Mouse (Mus musculus): ENCODE data around the gene Lmo2. TPM values are rescaled to one million over a fixed set of nuclear protein-coding genes. Genes with fewer than 3 reads are reported as not detected.

Lmo2 gene
- polyA plus RNA-seq, 1 experiment: not detected

DNA sequence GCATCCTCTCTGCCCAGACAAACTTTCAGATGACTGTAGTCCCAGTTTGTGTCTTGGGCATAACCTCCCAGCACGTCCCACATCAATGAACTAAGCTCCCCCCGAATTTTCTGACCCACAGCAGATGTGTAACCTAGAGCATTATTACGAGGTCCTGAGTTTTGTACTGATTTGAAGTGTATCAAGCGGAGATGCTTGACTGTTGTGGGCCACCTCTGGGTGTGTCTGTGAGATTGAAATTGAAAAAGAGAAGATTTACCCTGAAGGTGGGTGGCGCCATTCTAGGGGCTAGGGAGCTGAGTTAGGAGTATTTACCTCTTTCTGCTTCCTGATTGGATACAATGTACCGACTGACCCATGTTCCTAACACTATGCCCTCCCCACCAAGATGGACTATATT is 31.9 kb downstream of the Lmo2 start:
- Histone ChIP-seq H3K9me3 (replicated peaks; ENCODE audit: control insufficient read depth, insufficient read depth, low read length, poor library complexity, severe bottlenecking) (no peaks in the 10 kb centered on the region), H3K4me1 (ENCODE audit: control insufficient read depth, insufficient read depth, low read length) (peaks cover 2% of the 10 kb centered on the region), H3K27ac (ENCODE audit: insufficient read depth, low read length) (no peak overlapping the region), H3K9ac (ENCODE audit: low read depth, poor library complexity, severe bottlenecking) (no peak overlapping the region), H3K36me3 (ENCODE audit: control insufficient read depth, insufficient read depth, low read length, poor library complexity, severe bottlenecking) (no peaks in the 10 kb centered on the region), H3K27me3 (ENCODE audit: control insufficient read depth, insufficient read depth, low read length, poor library complexity, severe bottlenecking) (no peaks in the 10 kb centered on the region), H3K4me3 (ENCODE audit: low read depth, low read length) (no peak overlapping the region)
- TF ChIP-seq CTCF (IDR thresholded peaks at IDR 0.05; ENCODE audit: low read depth, low read length) (no peak), EP300 (IDR thresholded peaks at IDR 0.05; ENCODE audit: insufficient read depth, low read depth, low read length) (no peak), POLR2A (IDR thresholded peaks at IDR 0.05; ENCODE audit: insufficient read depth, low read length) (no peak)

DNA sequence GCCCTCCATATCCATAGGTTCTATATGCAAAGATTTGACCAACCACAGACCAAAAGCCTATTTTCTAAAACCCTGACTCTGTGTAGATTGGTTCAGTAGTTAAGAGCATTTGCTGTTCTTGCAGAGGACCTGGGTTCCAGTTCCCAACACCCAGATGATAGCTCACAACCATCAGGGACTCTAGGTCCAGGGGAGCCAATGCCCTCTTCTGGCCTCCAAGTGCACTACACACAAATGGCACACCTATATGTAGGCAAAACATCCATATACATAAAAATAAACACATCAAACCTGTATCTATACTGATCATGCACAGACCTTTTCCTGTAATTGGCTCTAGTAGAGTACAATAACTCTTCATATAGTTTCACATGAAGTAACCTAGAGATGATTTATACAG is 33.5 kb downstream of the Lmo2 start:
- Histone ChIP-seq H3K4me3 (ENCODE audit: low read depth, low read length) (no peak overlapping the region), H3K4me1 (ENCODE audit: control insufficient read depth, insufficient read depth, low read length) (peaks cover 2% of the 10 kb centered on the region), H3K9ac (ENCODE audit: low read depth, poor library complexity, severe bottlenecking) (no peak overlapping the region), H3K27me3 (ENCODE audit: control insufficient read depth, insufficient read depth, low read length, poor library complexity, severe bottlenecking) (no peaks in the 10 kb centered on the region), H3K27ac (ENCODE audit: insufficient read depth, low read length) (no peak overlapping the region), H3K36me3 (ENCODE audit: control insufficient read depth, insufficient read depth, low read length, poor library complexity, severe bottlenecking) (no peaks in the 10 kb centered on the region), H3K9me3 (replicated peaks; ENCODE audit: control insufficient read depth, insufficient read depth, low read length, poor library complexity, severe bottlenecking) (no peaks in the 10 kb centered on the region)
- TF ChIP-seq POLR2A (IDR thresholded peaks at IDR 0.05; ENCODE audit: insufficient read depth, low read length) (no peak), CTCF (IDR thresholded peaks at IDR 0.05; ENCODE audit: low read depth, low read length) (peak; percentile 52)

DNA sequence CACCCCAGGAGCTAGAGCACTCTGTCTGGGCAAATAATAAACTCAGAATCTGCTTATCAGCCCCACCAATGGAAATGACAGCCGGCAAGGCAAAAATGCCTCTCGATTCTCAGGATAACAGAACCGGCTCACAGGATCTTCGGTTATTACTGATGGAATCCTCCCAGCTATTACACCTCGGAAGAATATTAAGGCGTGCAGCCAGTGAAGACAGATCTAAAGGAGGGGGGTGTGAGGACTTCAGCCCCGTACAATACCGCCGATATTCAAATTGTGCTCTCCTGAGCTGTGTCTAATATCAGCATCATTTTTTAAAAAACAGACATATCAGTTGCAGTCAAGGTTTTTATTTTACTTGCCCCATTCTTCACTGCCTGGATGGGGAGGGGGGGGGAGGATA is 34.4 kb downstream of the Lmo2 start:
- no peak for TF ChIP-seq EP300 (IDR thresholded peaks at IDR 0.05; ENCODE audit: insufficient read depth, low read depth, low read length)
- peak overlapping the region; percentile 97 for H3K27ac ChIP-seq (ENCODE audit: insufficient read depth, low read length)

DNA sequence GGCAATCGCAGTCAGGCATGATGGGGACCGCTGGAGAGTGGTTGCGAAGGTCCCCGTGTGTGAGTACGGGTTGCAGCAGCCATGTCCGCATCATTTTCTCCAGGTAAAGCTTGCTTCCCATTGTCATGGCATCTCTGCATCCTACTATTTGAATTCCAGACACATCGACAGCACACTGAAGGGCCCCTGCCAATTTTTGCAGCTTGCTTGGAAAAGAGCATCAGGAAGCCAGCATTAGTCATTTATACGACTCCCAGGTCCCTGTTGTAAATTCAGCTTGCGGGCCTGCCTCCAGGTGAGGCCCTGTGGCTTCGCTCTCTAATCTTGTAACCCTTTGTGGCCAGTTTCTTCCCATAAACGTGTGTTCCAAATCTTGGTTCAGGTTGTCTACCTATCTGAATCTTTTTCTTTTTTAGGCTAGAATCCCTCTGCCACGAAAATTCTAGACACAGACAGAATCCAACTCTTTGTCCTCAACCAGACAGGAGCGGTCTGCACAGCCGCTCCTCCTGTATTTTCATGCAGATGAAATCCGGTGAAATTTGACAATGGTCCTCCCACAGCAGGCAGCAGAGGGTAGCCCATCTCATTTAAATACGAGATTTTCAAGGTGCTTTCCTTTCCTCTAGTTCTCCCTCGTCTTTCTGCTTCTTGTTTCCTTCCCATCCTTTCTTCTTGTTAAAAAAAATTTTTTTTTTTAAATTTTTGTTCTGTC is 35.0 kb downstream of the Lmo2 start:
- Histone ChIP-seq H3K27me3 (ENCODE audit: control insufficient read depth, insufficient read depth, low read length, poor library complexity, severe bottlenecking) (no peaks in the 10 kb centered on the region), H3K4me1 (ENCODE audit: control insufficient read depth, insufficient read depth, low read length) (peaks cover 2% of the 10 kb centered on the region), H3K36me3 (ENCODE audit: control insufficient read depth, insufficient read depth, low read length, poor library complexity, severe bottlenecking) (no peaks in the 10 kb centered on the region), H3K9ac (ENCODE audit: low read depth, poor library complexity, severe bottlenecking) (peak overlapping the region; percentile 17), H3K4me3 (ENCODE audit: low read depth, low read length) (peak overlapping the region; percentile 10), H3K9me3 (replicated peaks; ENCODE audit: control insufficient read depth, insufficient read depth, low read length, poor library complexity, severe bottlenecking) (no peaks in the 10 kb centered on the region), H3K27ac (ENCODE audit: insufficient read depth, low read length) (peak overlapping the region; percentile 97)
- peak; percentile 84 for TF ChIP-seq EP300 (IDR thresholded peaks at IDR 0.05; ENCODE audit: insufficient read depth, low read depth, low read length)
- TF ChIP-seq POLR2A (IDR thresholded peaks at IDR 0.05; ENCODE audit: insufficient read depth, low read length): no peak

More for the DNA sequence above, 34.4 kb downstream of the Lmo2 start:
- Histone ChIP-seq H3K27me3 (ENCODE audit: control insufficient read depth, insufficient read depth, low read length, poor library complexity, severe bottlenecking) (no peaks in the 10 kb centered on the region), H3K4me3 (ENCODE audit: low read depth, low read length) (peak overlapping the region; percentile 18; the same call in 1 of the 2 replicates), H3K9me3 (replicated peaks; ENCODE audit: control insufficient read depth, insufficient read depth, low read length, poor library complexity, severe bottlenecking) (no peaks in the 10 kb centered on the region), H3K9ac (ENCODE audit: low read depth, poor library complexity, severe bottlenecking) (peak overlapping the region; percentile 17), H3K4me1 (ENCODE audit: control insufficient read depth, insufficient read depth, low read length) (peaks cover 2% of the 10 kb centered on the region), H3K36me3 (ENCODE audit: control insufficient read depth, insufficient read depth, low read length, poor library complexity, severe bottlenecking) (no peaks in the 10 kb centered on the region)

DNA sequence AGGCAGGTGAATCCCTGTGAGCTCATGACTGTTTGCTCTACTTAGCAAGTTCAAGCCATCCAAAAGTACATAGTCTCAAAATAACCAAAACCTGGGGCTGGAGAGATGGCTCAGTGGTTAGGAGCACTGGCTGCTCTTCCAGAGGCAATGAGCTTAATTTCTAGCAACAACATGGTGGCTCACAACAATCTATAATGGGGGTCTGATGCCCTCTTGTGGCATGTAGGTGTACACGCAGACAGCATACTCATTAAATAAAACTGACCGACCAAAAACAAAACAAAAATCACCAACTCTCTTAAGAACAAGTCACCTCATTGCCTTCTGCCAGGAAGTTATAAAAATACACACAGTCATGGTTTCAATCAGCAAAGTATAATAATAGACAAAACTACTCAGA is 43.3 kb downstream of the Lmo2 start:
- Histone ChIP-seq H3K9ac (ENCODE audit: low read depth, poor library complexity, severe bottlenecking) (no peak overlapping the region), H3K36me3 (ENCODE audit: control insufficient read depth, insufficient read depth, low read length, poor library complexity, severe bottlenecking) (no peaks in the 10 kb centered on the region), H3K4me1 (ENCODE audit: control insufficient read depth, insufficient read depth, low read length) (no peaks in the 10 kb centered on the region), H3K27me3 (ENCODE audit: control insufficient read depth, insufficient read depth, low read length, poor library complexity, severe bottlenecking) (no peaks in the 10 kb centered on the region), H3K9me3 (replicated peaks; ENCODE audit: control insufficient read depth, insufficient read depth, low read length, poor library complexity, severe bottlenecking) (no peaks in the 10 kb centered on the region), H3K27ac (ENCODE audit: insufficient read depth, low read length) (no peak overlapping the region), H3K4me3 (ENCODE audit: low read depth, low read length) (no peak overlapping the region)
- TF ChIP-seq POLR2A (IDR thresholded peaks at IDR 0.05; ENCODE audit: insufficient read depth, low read length) (no peak), EP300 (IDR thresholded peaks at IDR 0.05; ENCODE audit: insufficient read depth, low read depth, low read length) (no peak), CTCF (IDR thresholded peaks at IDR 0.05; ENCODE audit: low read depth, low read length) (peak; percentile 26)

DNA sequence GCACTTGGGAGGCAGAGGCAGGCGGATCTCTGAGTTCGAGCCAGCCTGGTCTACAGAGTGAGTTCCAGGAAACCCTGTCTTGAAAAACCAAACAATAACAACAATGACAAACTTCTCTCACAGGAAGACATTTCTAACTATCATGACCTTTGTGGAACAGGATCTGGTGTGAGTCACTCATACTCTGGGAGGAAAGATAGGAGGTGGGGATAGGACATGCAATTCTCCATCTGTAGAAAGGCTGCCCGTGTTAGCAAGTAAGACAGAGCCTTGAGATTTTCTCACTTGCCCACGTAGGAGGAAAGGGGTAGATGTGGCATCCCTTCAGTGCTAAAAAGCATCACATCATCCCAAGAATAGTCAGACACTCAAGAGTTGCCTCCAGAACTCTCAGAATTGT is 44.1 kb downstream of the Lmo2 start:
- no peak for TF ChIP-seq POLR2A (IDR thresholded peaks at IDR 0.05; ENCODE audit: insufficient read depth, low read length)
- no peak for TF ChIP-seq CTCF (IDR thresholded peaks at IDR 0.05; ENCODE audit: low read depth, low read length)
- no peak for TF ChIP-seq EP300 (IDR thresholded peaks at IDR 0.05; ENCODE audit: insufficient read depth, low read depth, low read length)
- H3K36me3 ChIP-seq (ENCODE audit: control insufficient read depth, insufficient read depth, low read length, poor library complexity, severe bottlenecking): no peaks in the 10 kb centered on the region
- H3K4me3 ChIP-seq (ENCODE audit: low read depth, low read length): no peak overlapping the region
- no peaks in the 10 kb centered on the region for H3K4me1 ChIP-seq (ENCODE audit: control insufficient read depth, insufficient read depth, low read length)
- H3K27ac ChIP-seq (ENCODE audit: insufficient read depth, low read length): no peak overlapping the region
- no peak overlapping the region for H3K9ac ChIP-seq (ENCODE audit: low read depth, poor library complexity, severe bottlenecking)
- no peaks in the 10 kb centered on the region for H3K9me3 ChIP-seq (replicated peaks; ENCODE audit: control insufficient read depth, insufficient read depth, low read length, poor library complexity, severe bottlenecking)
- no peaks in the 10 kb centered on the region for H3K27me3 ChIP-seq (ENCODE audit: control insufficient read depth, insufficient read depth, low read length, poor library complexity, severe bottlenecking)
